Mouse (Mus musculus): Measurements from ENCODE around the gene Zfp974. TPM values are rescaled to one million over a fixed set of nuclear protein-coding genes. Genes with fewer than 3 reads are reported as not detected.
A peak's percentile ranks its signal among the peaks of the same experiment; 100 is the strongest.
"Not testable (repeated sequence)": the region's sequence is repeated elsewhere in the genome, so short reads cannot be mapped to it uniquely, and the experiment has no call there.

Zfp974 gene
- 12.6 and 17.8 TPM in 2 replicates for polyA plus RNA-seq (2014; fragmentation: Nextera tagmentation; extraction: Ambion mirVana)

- Histone ChIP-seq H3K4me3 (replicated peaks; ENCODE audit: low read depth, low read length) (peak within 1 kb of the TSS; percentile 66), H3K27me3 (ENCODE audit: control insufficient read depth, insufficient read depth, low read length) (no peaks in the 10 kb centered on the region), H3K27ac (replicated peaks; ENCODE audit: low read depth, low read length) (0 out of 2 replicates have a peak within 1 kb of the TSS, but pooled peaks have one; percentile 42), H3K36me3 (ENCODE audit: control insufficient read depth, insufficient read depth, low read length) (peaks cover 11% of the 10 kb centered on the region; the same call in 1 of the 2 replicates), H3K9ac (replicated peaks; ENCODE audit: low read length) (peak within 1 kb of the TSS; percentile 79), H3K4me2 (ENCODE audit: low read length) (peak within 1 kb of the TSS; percentile 85), H3K9me3 (ENCODE audit: control insufficient read depth, low read length) (no peaks in the 10 kb centered on the region), H3K4me1 (ENCODE audit: control insufficient read depth, insufficient read depth, low read length) (peaks cover 6% of the 10 kb centered on the region)
- peak; percentile 91 for DNase-seq
- WGBS: 5% methylated on average over 40 of the region's 40 CpGs
- peak; percentile 75 for ATAC-seq (ENCODE audit: low FRiP score, low TSS enrichment)
Measured at GRCm38 (mm10) chr7:27928818-27929695, at the start of gene Zfp974. Gene Zfp974, minus strand, starts transcription at chr7:27929460.

- not testable (repeated sequence) for H3K4me2 ChIP-seq (ENCODE audit: low read length); H3K9ac ChIP-seq (replicated peaks; ENCODE audit: low read length); DNase-seq; ATAC-seq (ENCODE audit: low FRiP score, low TSS enrichment); H3K36me3 ChIP-seq (ENCODE audit: control insufficient read depth, insufficient read depth, low read length); H3K4me1 ChIP-seq (ENCODE audit: control insufficient read depth, insufficient read depth, low read length); H3K27ac ChIP-seq (replicated peaks; ENCODE audit: low read depth, low read length); H3K9me3 ChIP-seq (ENCODE audit: control insufficient read depth, low read length); H3K27me3 ChIP-seq (ENCODE audit: control insufficient read depth, insufficient read depth, low read length); H3K4me3 ChIP-seq (replicated peaks; ENCODE audit: low read depth, low read length)
- WGBS: 93% methylated on average over 13 of the region's 13 CpGs
Measured at GRCm38 (mm10) chr7:27949451-27949850, 20.2 kb upstream of the Zfp974 start.

- not testable (repeated sequence) for H3K4me1 ChIP-seq (ENCODE audit: control insufficient read depth, insufficient read depth, low read length); H3K4me3 ChIP-seq (replicated peaks; ENCODE audit: low read depth, low read length); H3K4me2 ChIP-seq (ENCODE audit: low read length); DNase-seq; ATAC-seq (ENCODE audit: low FRiP score, low TSS enrichment); H3K27ac ChIP-seq (replicated peaks; ENCODE audit: low read depth, low read length); H3K9me3 ChIP-seq (ENCODE audit: control insufficient read depth, low read length); H3K36me3 ChIP-seq (ENCODE audit: control insufficient read depth, insufficient read depth, low read length); H3K9ac ChIP-seq (replicated peaks; ENCODE audit: low read length); H3K27me3 ChIP-seq (ENCODE audit: control insufficient read depth, insufficient read depth, low read length)
- WGBS: 48% methylated on average over 4 of the region's 7 CpGs
Measured at GRCm38 (mm10) chr7:27941869-27942268, 12.6 kb upstream of the Zfp974 start.

DNA sequence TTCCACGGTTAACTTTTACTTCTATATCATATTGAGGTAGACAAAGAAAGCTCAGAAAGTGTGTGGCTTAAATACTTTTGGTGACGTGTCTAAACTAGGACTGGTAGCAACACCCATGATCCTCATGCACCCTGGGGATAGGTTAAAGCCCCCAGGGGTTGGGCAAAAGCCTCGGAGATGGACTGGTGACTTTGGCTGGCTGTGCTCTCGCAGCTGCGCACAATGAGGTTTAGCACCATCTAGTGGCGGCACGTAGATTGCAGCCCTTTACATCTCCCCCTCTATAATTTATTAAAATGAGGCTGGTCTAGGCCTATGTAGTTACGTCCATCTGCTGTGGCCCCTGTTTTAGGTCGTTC is 4.5 kb upstream of the Zfp974 start:
- DNase-seq; H3K27me3 ChIP-seq (ENCODE audit: control insufficient read depth, insufficient read depth, low read length); H3K4me3 ChIP-seq (replicated peaks; ENCODE audit: low read depth, low read length); ATAC-seq (ENCODE audit: low FRiP score, low TSS enrichment); H3K9ac ChIP-seq (replicated peaks; ENCODE audit: low read length); H3K4me1 ChIP-seq (ENCODE audit: control insufficient read depth, insufficient read depth, low read length); H3K9me3 ChIP-seq (ENCODE audit: control insufficient read depth, low read length); H3K27ac ChIP-seq (replicated peaks; ENCODE audit: low read depth, low read length); H3K36me3 ChIP-seq (ENCODE audit: control insufficient read depth, insufficient read depth, low read length): not testable (repeated sequence)
- peak overlapping the region; percentile 40 for H3K4me2 ChIP-seq (ENCODE audit: low read length)
- 8% methylated on average over 1 of the region's 9 CpGs for WGBS

GRCm38 (mm10) chr7:27933050-27933799 is 4.0 kb upstream of the Zfp974 start:
- no peak overlapping the region for H3K9ac ChIP-seq (replicated peaks; ENCODE audit: low read length)
- no peak overlapping the region for H3K27ac ChIP-seq (replicated peaks; ENCODE audit: low read depth, low read length)
- H3K27me3 ChIP-seq (ENCODE audit: control insufficient read depth, insufficient read depth, low read length): no peaks in the 10 kb centered on the region
- H3K4me3 ChIP-seq (replicated peaks; ENCODE audit: low read depth, low read length): no peak overlapping the region
- DNase-seq: peak; percentile 2
- H3K9me3 ChIP-seq (ENCODE audit: control insufficient read depth, low read length): no peaks in the 10 kb centered on the region
- peak overlapping the region; percentile 40 for H3K4me2 ChIP-seq (ENCODE audit: low read length)
- H3K4me1 ChIP-seq (ENCODE audit: control insufficient read depth, insufficient read depth, low read length): peaks cover 6% of the 10 kb centered on the region
- ATAC-seq (ENCODE audit: low FRiP score, low TSS enrichment): no peak
- H3K36me3 ChIP-seq (ENCODE audit: control insufficient read depth, insufficient read depth, low read length): no peaks in the 10 kb centered on the region
- WGBS: 24% methylated on average over 7 of the region's 7 CpGs

GRCm38 (mm10) chr7:27927041-27927440 is 2.2 kb downstream of the Zfp974 start:
- not testable (repeated sequence) for H3K4me2 ChIP-seq (ENCODE audit: low read length); H3K27me3 ChIP-seq (ENCODE audit: control insufficient read depth, insufficient read depth, low read length); H3K9me3 ChIP-seq (ENCODE audit: control insufficient read depth, low read length); H3K27ac ChIP-seq (replicated peaks; ENCODE audit: low read depth, low read length); H3K4me3 ChIP-seq (replicated peaks; ENCODE audit: low read depth, low read length); H3K9ac ChIP-seq (replicated peaks; ENCODE audit: low read length); ATAC-seq (ENCODE audit: low FRiP score, low TSS enrichment); DNase-seq; H3K4me1 ChIP-seq (ENCODE audit: control insufficient read depth, insufficient read depth, low read length)
- WGBS: 49% methylated on average over 4 of the region's 4 CpGs
- H3K36me3 ChIP-seq (ENCODE audit: control insufficient read depth, insufficient read depth, low read length): peaks cover 21% of the 10 kb centered on the region

DNA sequence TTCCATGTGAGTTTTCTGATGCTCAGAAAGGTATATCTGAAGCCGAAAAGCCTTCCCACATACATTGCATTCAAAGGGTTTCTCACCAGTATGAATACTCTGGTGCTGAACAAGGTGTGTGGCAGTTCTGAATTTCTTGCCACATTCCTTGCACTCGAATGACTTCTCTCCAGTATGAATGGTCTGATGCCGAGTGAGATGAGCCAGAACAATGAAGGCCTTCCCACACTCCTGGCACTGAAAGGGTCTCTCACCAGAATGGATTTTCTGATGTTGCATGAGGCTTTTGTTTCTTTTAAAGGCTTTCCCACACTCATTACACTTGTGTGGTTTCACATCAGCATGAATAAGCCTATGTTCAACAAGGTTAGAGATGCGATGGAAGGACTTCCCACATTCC is 18.3 kb downstream of the Zfp974 start:
- not testable (repeated sequence) for H3K27me3 ChIP-seq (ENCODE audit: control insufficient read depth, insufficient read depth, low read length); H3K27ac ChIP-seq (replicated peaks; ENCODE audit: low read depth, low read length); H3K9ac ChIP-seq (replicated peaks; ENCODE audit: low read length); DNase-seq; H3K4me3 ChIP-seq (replicated peaks; ENCODE audit: low read depth, low read length); H3K4me2 ChIP-seq (ENCODE audit: low read length); H3K4me1 ChIP-seq (ENCODE audit: control insufficient read depth, insufficient read depth, low read length); ATAC-seq (ENCODE audit: low FRiP score, low TSS enrichment)
- Histone ChIP-seq H3K36me3 (ENCODE audit: control insufficient read depth, insufficient read depth, low read length) (peaks cover 35% of the 10 kb centered on the region), H3K9me3 (ENCODE audit: control insufficient read depth, low read length) (peaks cover 12% of the 10 kb centered on the region)
- 74% methylated on average over 3 of the region's 4 CpGs for WGBS

DNA sequence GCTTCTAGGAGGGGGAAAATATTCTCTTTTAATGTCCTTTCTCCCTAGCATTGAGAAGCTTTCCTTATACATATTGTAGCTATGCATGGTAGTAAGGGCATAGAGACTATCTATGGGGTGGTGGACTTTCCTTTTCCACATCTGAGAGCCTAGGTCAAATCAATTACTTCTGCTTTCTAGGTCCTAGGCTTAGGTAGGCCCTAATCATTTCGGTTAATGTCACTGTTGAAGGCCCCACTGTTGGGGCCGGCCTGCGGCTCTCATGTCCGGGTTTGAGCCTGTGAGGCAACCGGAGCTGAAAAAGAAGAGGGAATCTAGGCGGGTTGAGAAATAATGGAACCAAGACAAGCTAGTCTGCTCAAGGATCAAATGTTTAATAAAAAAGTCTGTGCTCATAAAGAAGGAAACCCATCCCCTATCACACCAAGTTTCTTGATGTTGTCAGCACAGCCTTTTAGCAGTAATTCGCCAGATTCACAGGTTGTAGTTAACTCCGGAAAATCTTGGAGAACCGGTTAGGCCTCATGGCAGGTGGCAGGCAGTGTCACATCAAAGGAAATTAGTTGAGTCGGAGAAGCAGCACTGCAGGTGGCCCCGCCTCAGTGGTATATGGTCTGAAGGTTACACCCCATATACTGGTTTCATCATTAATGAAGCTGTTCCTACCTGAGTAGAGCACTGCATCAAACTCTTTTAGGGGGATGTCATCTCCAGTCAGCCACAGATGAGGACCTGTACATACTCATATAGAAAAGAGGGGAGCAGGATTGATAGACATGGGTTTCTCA is 24.0 kb downstream of the Zfp974 start:
- H3K9me3 ChIP-seq (ENCODE audit: control insufficient read depth, low read length): peaks cover 5% of the 10 kb centered on the region; the same call in 1 of the 2 replicates
- H3K9ac ChIP-seq (replicated peaks; ENCODE audit: low read length): no peak overlapping the region
- H3K27me3 ChIP-seq (ENCODE audit: control insufficient read depth, insufficient read depth, low read length): no peaks in the 10 kb centered on the region
- H3K27ac ChIP-seq (replicated peaks; ENCODE audit: low read depth, low read length): no peak overlapping the region
- ATAC-seq (ENCODE audit: low FRiP score, low TSS enrichment) (no peak), DNase-seq (no peak)
- H3K4me3 ChIP-seq (replicated peaks; ENCODE audit: low read depth, low read length): no peak overlapping the region
- peaks cover 12% of the 10 kb centered on the region for H3K36me3 ChIP-seq (ENCODE audit: control insufficient read depth, insufficient read depth, low read length)
- no peaks in the 10 kb centered on the region for H3K4me1 ChIP-seq (ENCODE audit: control insufficient read depth, insufficient read depth, low read length)
- 82% methylated on average over 11 of the region's 11 CpGs for WGBS
- no peak overlapping the region for H3K4me2 ChIP-seq (ENCODE audit: low read length)
